Mouse (Mus musculus): ENCODE results near the gene Ppp4c. TPM values are rescaled to one million over a fixed set of nuclear protein-coding genes. Genes with fewer than 3 reads are reported as not detected.

The Ppp4c gene
- polyA plus RNA-seq, 1 experiment from 2014 or later = 214 TPM

GRCm38 (mm10) chr7:126800269-126801056 lies 8.2 kb upstream of the Ppp4c start:
- H3K36me3 ChIP-seq = peaks cover 28% of the 10 kb centered on the region
- no peaks in the 10 kb centered on the region for H3K9me3 ChIP-seq
- peak overlapping the region; percentile 97 for H3K27ac ChIP-seq
- WGBS = 50% methylated on average over 5 of the region's 5 CpGs
- H3K9ac ChIP-seq = peak overlapping the region; percentile 92
- peaks cover 41% of the 10 kb centered on the region for H3K4me1 ChIP-seq (replicated peaks)
- H3K4me2 ChIP-seq = peak overlapping the region; percentile 86
- no peaks in the 10 kb centered on the region for H3K27me3 ChIP-seq
- H3K4me3 ChIP-seq = peak overlapping the region; percentile 81
- no peak for ATAC-seq (ENCODE audit: low FRiP score)

DNA sequence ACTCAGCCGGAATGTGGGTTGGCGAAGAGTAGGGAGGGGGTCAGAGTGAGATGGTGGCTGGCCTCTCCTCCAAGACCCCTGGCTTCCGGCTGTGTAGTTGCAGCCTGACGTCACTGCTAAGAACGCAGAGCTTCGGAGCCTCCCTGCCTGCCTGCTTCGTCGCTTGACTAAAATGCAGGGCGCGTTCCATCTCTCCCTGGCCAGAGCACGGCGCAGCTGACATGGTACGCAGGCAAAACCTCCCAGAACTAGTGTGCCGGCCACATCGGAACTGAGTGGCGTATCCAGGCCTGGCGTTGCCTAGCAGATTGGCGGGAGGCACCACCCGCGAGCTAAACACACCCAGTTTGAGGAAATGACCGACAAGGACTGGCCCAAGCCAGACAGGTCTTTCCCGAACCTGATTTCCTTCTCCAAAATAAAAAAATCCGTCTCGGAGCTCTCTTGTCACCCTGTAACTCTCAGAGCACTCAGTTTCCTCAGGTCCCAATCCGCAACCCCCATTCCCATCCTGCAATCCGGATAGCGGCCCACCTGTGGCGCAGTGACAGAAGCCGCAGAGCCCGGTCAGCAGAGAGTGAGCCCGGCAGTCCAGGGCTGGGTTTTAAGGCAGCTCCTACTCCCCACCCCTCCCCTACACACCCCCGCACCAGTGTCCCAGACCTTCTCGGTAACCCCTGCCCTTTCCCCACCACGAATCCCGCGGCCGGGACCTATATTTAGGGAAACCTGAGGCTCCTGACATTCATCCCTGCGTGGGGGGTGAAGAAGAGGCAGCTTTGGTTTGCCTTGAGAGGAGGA lies 7.4 kb upstream of the Ppp4c start:
- no peaks in the 10 kb centered on the region for H3K9me3 ChIP-seq
- peak overlapping the region; percentile 86 for H3K4me2 ChIP-seq
- peaks cover 36% of the 10 kb centered on the region for H3K36me3 ChIP-seq
- H3K27ac ChIP-seq = peak overlapping the region; percentile 97
- H3K4me3 ChIP-seq = peak overlapping the region; percentile 81
- peak overlapping the region; percentile 92 for H3K9ac ChIP-seq
- WGBS = under 1% methylated on average over 37 of the region's 38 CpGs
- H3K27me3 ChIP-seq = no peaks in the 10 kb centered on the region
- H3K4me1 ChIP-seq (replicated peaks) = peaks cover 41% of the 10 kb centered on the region
- ATAC-seq (ENCODE audit: low FRiP score) = peak; percentile 92

DNA sequence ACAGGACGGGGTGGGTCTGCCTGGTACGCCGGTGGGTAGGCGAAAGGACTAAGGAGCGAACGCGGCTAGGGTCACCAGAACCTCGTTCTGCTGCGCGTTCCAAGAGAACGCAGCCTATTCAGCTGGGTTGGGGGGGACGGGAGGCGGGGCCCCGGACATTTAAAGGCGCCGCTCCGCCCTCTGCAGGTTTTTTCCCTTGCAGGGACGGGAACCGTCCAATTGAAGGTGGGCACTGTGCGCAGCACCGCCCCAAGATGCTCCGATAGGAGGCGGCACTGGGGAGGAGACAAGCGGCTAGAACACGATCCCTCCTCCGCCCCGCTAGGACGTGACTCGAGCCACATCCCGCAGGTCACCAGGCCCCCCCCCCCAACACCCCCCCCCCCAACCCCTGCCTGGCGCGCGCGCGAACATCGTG lies 6.8 kb upstream of the Ppp4c start:
- peak; percentile 96 for ATAC-seq (ENCODE audit: low FRiP score)
- Histone ChIP-seq H3K36me3 (peaks cover 37% of the 10 kb centered on the region), H3K9me3 (no peaks in the 10 kb centered on the region), H3K27ac (peak overlapping the region; percentile 97), H3K27me3 (no peaks in the 10 kb centered on the region), H3K4me3 (peak overlapping the region; percentile 81), H3K4me2 (peak overlapping the region; percentile 86), H3K4me1 (replicated peaks) (peaks cover 41% of the 10 kb centered on the region), H3K9ac (peak overlapping the region; percentile 92)
- WGBS = 0% methylated on average over 28 of the region's 36 CpGs

GRCm38 (mm10) chr7:126798127-126799049 lies 6.1 kb upstream of the Ppp4c start:
- H3K27me3 ChIP-seq = no peaks in the 10 kb centered on the region
- H3K9me3 ChIP-seq = no peaks in the 10 kb centered on the region
- peaks cover 41% of the 10 kb centered on the region for H3K4me1 ChIP-seq (replicated peaks)
- 1% methylated on average over 40 of the region's 40 CpGs for WGBS
- H3K4me2 ChIP-seq = peak overlapping the region; percentile 86
- peaks cover 31% of the 10 kb centered on the region for H3K36me3 ChIP-seq
- peak overlapping the region; percentile 97 for H3K27ac ChIP-seq
- H3K4me3 ChIP-seq = peak overlapping the region; percentile 81
- no peak for ATAC-seq (ENCODE audit: low FRiP score)
- peak overlapping the region; percentile 92 for H3K9ac ChIP-seq

- Histone ChIP-seq H3K36me3 (peaks cover 31% of the 10 kb centered on the region), H3K9me3 (no peaks in the 10 kb centered on the region), H3K27ac (peak within 1 kb of the TSS; percentile 97), H3K4me1 (replicated peaks) (peaks cover 48% of the 10 kb centered on the region), H3K27me3 (no peaks in the 10 kb centered on the region), H3K4me3 (peak within 1 kb of the TSS; percentile 81), H3K9ac (peak within 1 kb of the TSS; percentile 92), H3K4me2 (peak within 1 kb of the TSS; percentile 86)
- 23% methylated on average over 21 of the region's 21 CpGs for WGBS
- no peak for ATAC-seq (ENCODE audit: low FRiP score)
These were observed 5.3 kb upstream of the Ppp4c start, which contains the start of gene Fam57b for GRCm38 (mm10) chr7:126797411-126798126. Fam57b (plus strand) TSS chr7:126797668.

GRCm38 (mm10) chr7:126796350-126796932 lies 4.1 kb upstream of the Ppp4c start:
- 72% methylated on average over 8 of the region's 8 CpGs for WGBS
- H3K4me3 ChIP-seq = peak overlapping the region; percentile 81; the same call in 1 of the 2 replicates
- peak overlapping the region; percentile 92 for H3K9ac ChIP-seq
- H3K27ac ChIP-seq = peak overlapping the region; percentile 23; the same call in 1 of the 2 replicates
- H3K9me3 ChIP-seq = no peaks in the 10 kb centered on the region
- H3K4me2 ChIP-seq = peak overlapping the region; percentile 86
- peaks cover 31% of the 10 kb centered on the region for H3K36me3 ChIP-seq
- no peak for ATAC-seq (ENCODE audit: low FRiP score)
- H3K4me1 ChIP-seq (replicated peaks) = peaks cover 53% of the 10 kb centered on the region
- no peaks in the 10 kb centered on the region for H3K27me3 ChIP-seq

GRCm38 (mm10) chr7:126795387-126796317 lies 3.4 kb upstream of the Ppp4c start:
- Histone ChIP-seq H3K4me1 (replicated peaks) (peaks cover 57% of the 10 kb centered on the region), H3K27ac (no peak overlapping the region), H3K9me3 (no peaks in the 10 kb centered on the region), H3K4me3 (no peak overlapping the region), H3K36me3 (peaks cover 31% of the 10 kb centered on the region), H3K27me3 (no peaks in the 10 kb centered on the region), H3K4me2 (no peak overlapping the region), H3K9ac (no peak overlapping the region)
- WGBS = 78% methylated on average over 16 of the region's 16 CpGs
- ATAC-seq (ENCODE audit: low FRiP score) = no peak

GRCm38 (mm10) chr7:126794271-126794605 lies 1.9 kb upstream of the Ppp4c start:
- H3K27ac ChIP-seq = no peak overlapping the region
- peaks cover 54% of the 10 kb centered on the region for H3K4me1 ChIP-seq (replicated peaks)
- H3K9me3 ChIP-seq = no peaks in the 10 kb centered on the region
- H3K4me2 ChIP-seq = no peak overlapping the region
- 82% methylated on average over 4 of the region's 4 CpGs for WGBS
- ATAC-seq (ENCODE audit: low FRiP score) = no peak
- no peak overlapping the region for H3K4me3 ChIP-seq
- H3K9ac ChIP-seq = no peak overlapping the region
- H3K27me3 ChIP-seq = no peaks in the 10 kb centered on the region
- H3K36me3 ChIP-seq = peaks cover 41% of the 10 kb centered on the region

DNA sequence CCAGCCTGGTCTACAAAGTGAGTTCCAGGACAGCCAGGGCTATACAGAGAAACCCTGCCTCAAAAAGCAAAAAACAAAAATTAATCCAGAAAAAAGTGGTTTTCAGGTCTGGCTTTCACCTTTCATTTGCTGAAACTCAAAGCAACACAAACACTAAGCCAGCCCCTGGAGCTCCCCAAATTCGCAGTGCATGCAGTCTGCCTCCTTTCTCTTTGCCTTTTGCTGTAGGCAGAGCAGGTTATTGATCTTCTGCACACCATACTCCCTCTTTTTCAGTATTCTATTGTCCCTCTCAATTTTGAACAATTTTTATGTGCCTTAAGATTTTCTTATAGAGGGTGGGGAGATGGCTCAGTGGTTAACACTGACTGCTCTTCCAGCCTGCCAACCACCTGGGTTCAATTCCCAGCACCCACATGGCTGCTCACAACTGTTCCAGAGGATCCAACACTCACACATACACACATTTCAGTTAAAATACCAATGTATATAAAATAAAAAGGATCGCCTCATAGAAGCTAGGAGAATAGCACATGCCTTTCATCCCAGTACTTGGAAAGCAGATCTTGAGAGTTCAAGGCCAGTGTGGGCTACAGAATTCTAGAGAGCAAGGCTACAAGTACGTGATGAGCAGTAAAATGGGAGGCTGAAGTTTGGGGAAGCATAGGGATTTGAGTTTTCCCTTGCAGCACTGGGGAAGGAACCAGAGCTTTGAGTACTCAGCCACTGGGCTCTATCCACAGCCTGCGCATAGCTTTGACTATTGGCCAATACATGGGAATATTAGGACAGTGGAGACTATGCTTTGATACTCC lies 1.4 kb upstream of the Ppp4c start:
- Histone ChIP-seq H3K36me3 (peaks cover 46% of the 10 kb centered on the region), H3K4me2 (no peak overlapping the region), H3K27ac (no peak overlapping the region), H3K9ac (no peak overlapping the region), H3K9me3 (no peaks in the 10 kb centered on the region), H3K4me1 (replicated peaks) (peaks cover 56% of the 10 kb centered on the region), H3K27me3 (no peaks in the 10 kb centered on the region), H3K4me3 (no peak overlapping the region)
- ATAC-seq (ENCODE audit: low FRiP score) = no peak
- 77% methylated on average over 4 of the region's 4 CpGs for WGBS
